Comparison of ENCODE assay signal across 26 mouse cellular contexts in genomic region chr11:70444667-70445066, GRCm38 (mm10). TPM values are rescaled to one million over a fixed set of nuclear protein-coding genes. Genes with fewer than 3 reads are reported as not detected.
DNase-seq lines count a peak whose midpoint lies in the region; ATAC-seq lines count a peak whose summit lies in the region.
"Had no signal": no experiment of that assay in that cellular context is flagged by ENCODE, and none has a peak within 500 bp of the region (broad histone marks: within the 10 kb centered on the region; RNA-seq: fewer than 3 reads in every experiment).

No protein-coding gene starts in this region.

- WGBS in liver, embryonic 13.5 days (ENCODE audit: insufficient replicate concordance), result 55% methylated on average over 6 of the region's 6 CpGs
- 78% methylated on average over 6 of the region's 6 CpGs for WGBS in kidney, embryonic 16.5 days

- H3K4me3 ChIP-seq in liver, embryonic 13.5 days (replicated peaks), result no peak overlapping the region
- no peak overlapping the region for H3K4me3 ChIP-seq in kidney, embryonic 16.5 days (ENCODE audit: low read length)
- H3K4me3 ChIP-seq: embryonic facial prominence, embryonic 15.5 days; forebrain, embryonic 10.5 days; hindbrain, embryonic 12.5 days; megakaryocyte, embryonic 14.5 days; midbrain, embryonic 15.5 days; myocyte had no signal

- H3K4me2 ChIP-seq in liver, embryonic 13.5 days, result no peak overlapping the region
- H3K4me2 ChIP-seq in kidney, embryonic 16.5 days (replicated peaks; ENCODE audit: low read depth, low read length), result no peak overlapping the region
- H3K4me2 ChIP-seq: embryonic facial prominence, embryonic 15.5 days; heart, embryonic 11.5 days; hindbrain, embryonic 12.5 days; midbrain, embryonic 15.5 days had no signal

- peaks cover 19% of the 10 kb centered on the region for H3K36me3 ChIP-seq in liver, embryonic 13.5 days
- H3K36me3 ChIP-seq in kidney, embryonic 16.5 days (ENCODE audit: insufficient read depth, low read length), result peaks cover 6% of the 10 kb centered on the region

- peak; percentile 69 for ATAC-seq in liver, embryonic 13.5 days (ENCODE audit: low read depth)
- no peak for ATAC-seq in kidney, embryonic 16.5 days (ENCODE audit: low FRiP score, low TSS enrichment)
- ATAC-seq: CD4-positive, CD25-positive, alpha-beta regulatory T cell, adult 4 months; forebrain, postnatal 0 days; inflammation-experienced regulatory T-cells, adult 6 months; midbrain, embryonic 15.5 days; Patski had no signal

- H3K9me3 ChIP-seq in liver, embryonic 13.5 days (replicated peaks), result no peaks in the 10 kb centered on the region
- no peaks in the 10 kb centered on the region for H3K9me3 ChIP-seq in kidney, embryonic 16.5 days (ENCODE audit: low read length)
- H3K9me3 ChIP-seq: embryonic facial prominence, embryonic 15.5 days; forebrain, embryonic 10.5 days; hindbrain, embryonic 12.5 days; megakaryocyte, embryonic 14.5 days; midbrain, embryonic 15.5 days had no signal

- intact Hi-C loops in left cerebral cortex, postnatal 36 days (cut with DNase I), result no loop called here
- intact Hi-C loops in left cerebral cortex, postnatal 25 days (cut with DNase I), result no loop called here

- no peaks in the 10 kb centered on the region for H3K27me3 ChIP-seq in liver, embryonic 13.5 days
- H3K27me3 ChIP-seq in kidney, embryonic 16.5 days (ENCODE audit: insufficient read depth, low read length), result no peaks in the 10 kb centered on the region
- H3K27me3 ChIP-seq: embryonic facial prominence, embryonic 15.5 days; hindbrain, embryonic 12.5 days; megakaryocyte, embryonic 14.5 days; midbrain, embryonic 15.5 days; Patski had no signal

- DNase-seq in lung, adult 18-20 months, result peak; percentile 55 to 76
- DNase-seq in lung, postnatal 14 days, result no peak
- no peak for DNase-seq in liver, embryonic 13.5 days
- DNase-seq in lung, postnatal 36 days, result peak; percentile 70
- no peak for DNase-seq in left cerebral cortex, postnatal 36 days (ENCODE audit: low spot score in 2 of 2)
- no peak for DNase-seq in left cerebral cortex, postnatal 25 days (ENCODE audit: low spot score in 2 of 2)
- DNase-seq: adrenal gland, postnatal 36 days; cerebellum, adult 2 months; cerebellum, postnatal 36 days; forebrain, postnatal 0 days; heart, postnatal 10 days; kidney, postnatal 4 days; right cerebral cortex, postnatal 14 days; spleen, adult 18-20 months; thymus, postnatal 14 days had no signal

- H3K9ac ChIP-seq in liver, embryonic 13.5 days, result no peak overlapping the region
- H3K9ac ChIP-seq in kidney, embryonic 16.5 days (replicated peaks; ENCODE audit: low read length), result no peak overlapping the region
- H3K9ac ChIP-seq: embryonic facial prominence, embryonic 15.5 days; forebrain, postnatal 0 days; hindbrain, embryonic 12.5 days; midbrain, embryonic 15.5 days had no signal

- no peak overlapping the region for H3K27ac ChIP-seq in liver, embryonic 13.5 days
- no peak overlapping the region for H3K27ac ChIP-seq in kidney, embryonic 16.5 days (ENCODE audit: low read length)
- H3K27ac ChIP-seq: embryonic facial prominence, embryonic 15.5 days; forebrain, embryonic 10.5 days; hindbrain, embryonic 12.5 days; midbrain, embryonic 15.5 days had no signal

- peaks cover 7% of the 10 kb centered on the region for H3K4me1 ChIP-seq in liver, embryonic 13.5 days (replicated peaks)
- no peaks in the 10 kb centered on the region for H3K4me1 ChIP-seq in kidney, embryonic 16.5 days (ENCODE audit: insufficient read depth, low read length)
- H3K4me1 ChIP-seq: embryonic facial prominence, embryonic 15.5 days; hindbrain, embryonic 12.5 days; midbrain, embryonic 15.5 days had no signal

RNA-seq across cellular contexts. Expression of gene Med11, which starts 7.1 kb away (rescaled TPM):
- 17.2 and 19.1 TPM in 2 replicates for polyA plus RNA-seq in liver, embryonic 13.5 days (2015; fragmentation: Nextera tagmentation; extraction: Ambion mirVana)
- 43.9 and 46.3 TPM in 2 replicates for polyA plus RNA-seq in kidney, embryonic 16.5 days (2015; fragmentation: Nextera tagmentation; extraction: Ambion mirVana)
- 10 to 100 TPM; 14.0 to 16.7 TPM for total RNA-seq in left cerebral cortex, postnatal 36 days (2021)
- total RNA-seq in left cerebral cortex, postnatal 25 days (2021), result 10 to 100 TPM; 12.9 to 15.7 TPM

RNA-seq across cellular contexts. Expression of gene Arrb2, which starts 12.2 kb away (rescaled TPM):
- 13.0 and 14.9 TPM in 2 replicates for polyA plus RNA-seq in liver, embryonic 13.5 days (2015; fragmentation: Nextera tagmentation; extraction: Ambion mirVana)
- 15.3 and 19.0 TPM in 2 replicates for polyA plus RNA-seq in kidney, embryonic 16.5 days (2015; fragmentation: Nextera tagmentation; extraction: Ambion mirVana)
- 10 to 100 TPM; 55.5 to 76.0 TPM for total RNA-seq in left cerebral cortex, postnatal 36 days (2021)
- total RNA-seq in left cerebral cortex, postnatal 25 days (2021), result 10 to 100 TPM; 64.6 to 66.7 TPM

RNA-seq across cellular contexts. Expression of gene Zmynd15, which starts 14.6 kb away (rescaled TPM):
- 0.07 and 0.17 TPM in 2 replicates for polyA plus RNA-seq in liver, embryonic 13.5 days (2015; fragmentation: Nextera tagmentation; extraction: Ambion mirVana)
- polyA plus RNA-seq in kidney, embryonic 16.5 days (2015; fragmentation: Nextera tagmentation; extraction: Ambion mirVana), result 1.4 and 1.5 TPM in 2 replicates
- total RNA-seq in left cerebral cortex, postnatal 36 days (2021), result under 1 TPM; 0.12 to 0.86 TPM
- under 1 TPM; 0.41 to 0.94 TPM for total RNA-seq in left cerebral cortex, postnatal 25 days (2021)
- polyA plus RNA-seq: CD4-positive, CD25-positive, alpha-beta regulatory T cell, adult 4 months; inflammation-experienced regulatory T-cells, adult 6 months; myocyte had no signal

RNA-seq across cellular contexts. Expression of gene Cxcl16, which starts 15.1 kb away (rescaled TPM):
- 0.70 and 1.4 TPM in 2 replicates for polyA plus RNA-seq in liver, embryonic 13.5 days (2015; fragmentation: Nextera tagmentation; extraction: Ambion mirVana)
- 9.1 and 9.7 TPM in 2 replicates for polyA plus RNA-seq in kidney, embryonic 16.5 days (2015; fragmentation: Nextera tagmentation; extraction: Ambion mirVana)
- 1 to 10 TPM in 1 of 2 experiments, under 1 TPM in 1; 0.94 to 1.0 TPM for total RNA-seq in left cerebral cortex, postnatal 36 days (2021)
- total RNA-seq in left cerebral cortex, postnatal 25 days (2021), result 1 to 10 TPM in 1 of 2 experiments, under 1 TPM in 1; 0.94 to 1.2 TPM

RNA-seq across cellular contexts. Expression of gene Pelp1, which starts 34.8 kb away (rescaled TPM):
- polyA plus RNA-seq in liver, embryonic 13.5 days (2015; fragmentation: Nextera tagmentation; extraction: Ambion mirVana), result 19.0 and 21.0 TPM in 2 replicates
- polyA plus RNA-seq in kidney, embryonic 16.5 days (2015; fragmentation: Nextera tagmentation; extraction: Ambion mirVana), result 40.3 and 41.9 TPM in 2 replicates
- 10 to 100 TPM; 35.5 to 37.0 TPM for total RNA-seq in left cerebral cortex, postnatal 36 days (2021)
- 10 to 100 TPM; 34.9 to 42.0 TPM for total RNA-seq in left cerebral cortex, postnatal 25 days (2021)

Comparison
In these comparisons a context has a peak if more than half of its experiments do, and no peak if none do; other contexts are left out.
1. DNase-seq: peak in lung, adult 18-20 months (2 of 2) and lung, postnatal 36 days (single experiment); none in lung, postnatal 14 days (single experiment), liver, embryonic 13.5 days (single experiment), left cerebral cortex, postnatal 36 days (0 of 2) and left cerebral cortex, postnatal 25 days (0 of 2).